Mouse (Mus musculus): ENCODE data around the gene Ndufb7. TPM values are rescaled to one million over a fixed set of nuclear protein-coding genes. Genes with fewer than 3 reads are reported as not detected.

Ndufb7 gene
- total and polyA plus RNA-seq, 3 experiments: 144 to 331 (median 223) TPM

- Histone ChIP-seq H3K27ac (ENCODE audit: insufficient read depth, low read depth) (peak within 1 kb of the TSS; percentile 76), H3K27me3 (replicated peaks) (no peaks in the 10 kb centered on the region), H3K4me1 (ENCODE audit: control insufficient read depth in 1 of 2, insufficient read depth in 2 of 2) (peaks cover 3 to 29% of the 10 kb centered on the region in 2 experiments), H3K9ac (ENCODE audit: insufficient read depth, low read depth) (peak within 1 kb of the TSS; percentile 79), H3K79me2 (replicated peaks; ENCODE audit: control insufficient read depth, extremely low read depth, insufficient read depth, poor library complexity, severe bottlenecking) (peaks cover 23% of the 10 kb centered on the region), H3K9me3 (replicated peaks; ENCODE audit: low read length) (no peaks in the 10 kb centered on the region), H3K36me3 (replicated peaks in 1 of 2; ENCODE audit: control insufficient read depth in 1 of 2, insufficient read depth in 1 of 2, low read length in 1 of 2) (peaks cover 31 to 35% of the 10 kb centered on the region in 2 experiments), H3K4me2 (ENCODE audit: insufficient read depth, low read depth, poor library complexity, severe bottlenecking) (peak within 1 kb of the TSS; percentile 88), H3K4me3 (replicated peaks in 1 of 3; ENCODE audit: low read depth in 2 of 3, low read length in 2 of 3, poor library complexity in 1 of 3) (peak within 1 kb of the TSS; percentile 77 to 88 (median 87))
- TF ChIP-seq TBP (conservative IDR thresholded peaks at IDR 0.05; ENCODE audit: low read depth, low read length): peak; percentile 84
- TF ChIP-seq ZNF384 (IDR thresholded peaks at IDR 0.05; ENCODE audit: low read depth, low read length): no peak
- peak; percentile 37; the same call in 1 of the 2 replicates for TF ChIP-seq RCOR1 (conservative IDR thresholded peaks at IDR 0.05; ENCODE audit: low read depth, low read length)
- TF ChIP-seq UBTF (IDR thresholded peaks at IDR 0.05; ENCODE audit: low read depth, low read length): peak; percentile 87; the same call in 1 of the 2 replicates
- peak; percentile 27 for TF ChIP-seq MEF2A (IDR thresholded peaks at IDR 0.05; ENCODE audit: borderline replicate concordance, low read depth, low read length)
- peak; percentile 43; the same call in 1 of the 2 replicates for TF ChIP-seq IRF4 (IDR thresholded peaks at IDR 0.05; ENCODE audit: low read depth, low read length)
- no peak for TF ChIP-seq GABPA (IDR thresholded peaks at IDR 0.05; ENCODE audit: insufficient replicate concordance, low read depth, low read length)
- TF ChIP-seq USF2 (conservative IDR thresholded peaks at IDR 0.05; ENCODE audit: low read depth, low read length): no peak
- peak; percentile 76; the same call in 1 of the 2 replicates for TF ChIP-seq POLR2AphosphoS2 (IDR thresholded peaks at IDR 0.05; ENCODE audit: low read depth, low read length)
- peak; percentile 71 for TF ChIP-seq NRF1 (IDR thresholded peaks at IDR 0.05; ENCODE audit: low read depth, low read length)
- TF ChIP-seq ELF1 (IDR thresholded peaks at IDR 0.05; ENCODE audit: low read depth, low read length): peak; percentile 92
- TF ChIP-seq SIN3A (IDR thresholded peaks at IDR 0.05; ENCODE audit: low read length): peak; percentile 85
- TF ChIP-seq EP300 (IDR thresholded peaks at IDR 0.05; ENCODE audit: low read length): no peak
- TF ChIP-seq E2F4 (IDR thresholded peaks at IDR 0.05; ENCODE audit: insufficient replicate concordance, low read depth, low read length): 0 out of 2 replicates have a peak, but pooled peaks have one; percentile 70
- peak; percentile 54; the same call in 1 of the 2 replicates for TF ChIP-seq CHD2 (IDR thresholded peaks at IDR 0.05; ENCODE audit: low read length)
- no peak for TF ChIP-seq SMC3 (IDR thresholded peaks at IDR 0.05; ENCODE audit: low read depth, low read length)
- TF ChIP-seq NELFE (IDR thresholded peaks at IDR 0.05; ENCODE audit: low read depth, low read length): peak; percentile 92
- TF ChIP-seq KAT2A (IDR thresholded peaks at IDR 0.05; ENCODE audit: insufficient replicate concordance, low read length): peak; percentile 75; the same call in 1 of the 2 replicates
- TF ChIP-seq ZKSCAN1 (IDR thresholded peaks at IDR 0.05; ENCODE audit: borderline replicate concordance, low read depth, low read length): no peak
- TF ChIP-seq MXI1 (IDR thresholded peaks at IDR 0.05; ENCODE audit: low read depth, low read length): peak; percentile 63
- peak; percentile 67; the same call in 1 of the 2 replicates for TF ChIP-seq MAZ (IDR thresholded peaks at IDR 0.05; ENCODE audit: low read depth, low read length)
- TF ChIP-seq ZMIZ1 (IDR thresholded peaks at IDR 0.05; ENCODE audit: low read depth, low read length): peak; percentile 93
- peak; percentile 76 for TF ChIP-seq HCFC1 (IDR thresholded peaks at IDR 0.05; ENCODE audit: low read depth, low read length)
- TF ChIP-seq POLR2A (IDR thresholded peaks at IDR 0.05; ENCODE audit: low read depth, low read length): peak; percentile 99
- TF ChIP-seq TCF12 (IDR thresholded peaks at IDR 0.05; ENCODE audit: low read depth, low read length): peak; percentile 85
- DNase-seq (ENCODE audit: extremely low read depth): peak; percentile 99
- dilution Hi-C loops (cut with MboI; ENCODE audit: extremely low pct_ligation_motif_present, extremely low pct_unique_long_range_greater_than_20kb, low sequenced_read_pairs) (no loop called here), in situ Hi-C loops (cut with MboI; ENCODE audit: low pct_ligation_motif_present, low pct_unique_long_range_greater_than_20kb, low sequenced_read_pairs) (no loop called here)
Observed at GRCm38 (mm10) chr8:83607661-83608397, 41.4 kb downstream of the Ndufb7 start, which contains the start of the genes Tecr and Dnajb1. Gene Tecr (minus strand): TSS chr8:83607971. Gene Dnajb1 (plus strand): TSS chr8:83608193.

All from CH12.LX (cell line).